Mouse (Mus musculus): ENCODE data around the gene Zdbf2.

DNA sequence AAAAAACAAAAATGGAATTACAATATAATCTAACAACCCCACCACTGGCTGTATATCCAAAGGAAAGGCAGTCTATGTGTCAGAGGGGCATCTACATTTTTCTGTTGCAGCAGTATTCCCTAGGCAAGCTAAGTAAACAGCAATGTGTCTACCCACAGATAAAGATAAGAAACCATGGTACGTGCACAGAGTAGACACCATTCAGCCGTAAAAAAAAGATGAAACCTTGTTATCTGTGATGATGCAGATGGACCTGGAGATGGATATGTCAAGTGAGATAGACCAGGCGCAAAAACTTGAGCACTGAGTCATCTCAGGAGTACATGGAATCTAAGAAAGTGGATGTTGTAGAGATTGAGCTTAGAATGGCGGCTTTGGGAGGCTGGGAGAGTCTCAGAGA lies 48.1 kb upstream of the Zdbf2 start:
- no peak for TF ChIP-seq POLR2A (IDR thresholded peaks at IDR 0.05; ENCODE audit: low read depth, low read length)
- TF ChIP-seq CTCF (conservative IDR thresholded peaks at IDR 0.05; ENCODE audit: insufficient read depth, insufficient read length, low read depth, low read length), result no peak
